Mouse (Mus musculus) lung, postnatal 0 days (tissue): Measurements from ENCODE around the gene Pias1.

Experiments used
- CTCF ChIP-seq: IDR thresholded peaks from 2 replicates; pipeline ENCODE4 v1.5.1; 2016; ENCODE audit warnings: antibody characterized with exemption, mild to moderate bottlenecking
- EP300 ChIP-seq: IDR thresholded peaks from 2 replicates; pipeline ENCODE4 v1.6.1; 2016; ENCODE audit warnings: antibody characterized with exemption, mild to moderate bottlenecking, control low read depth

DNA sequence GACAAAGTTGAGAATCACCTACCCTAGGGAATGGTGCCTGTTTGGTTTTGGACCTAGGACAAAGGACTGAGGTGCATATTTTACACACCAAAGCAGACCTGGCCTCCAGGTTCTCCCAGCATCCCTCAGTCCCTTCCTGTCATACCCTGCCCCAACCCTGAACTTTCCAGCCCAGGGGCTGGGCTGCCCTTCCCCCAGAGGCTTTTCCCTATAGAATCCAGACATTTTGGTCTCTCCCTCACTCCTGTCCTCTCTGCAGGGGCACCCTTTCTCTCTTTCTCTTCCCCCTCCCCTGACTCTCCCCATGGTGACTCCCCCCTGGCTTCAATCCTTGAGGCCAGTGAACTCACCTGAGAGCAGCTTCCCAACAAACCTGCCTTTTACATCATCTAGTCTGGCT is 117.0 kb downstream of the Pias1 start:
- TF ChIP-seq CTCF (no peak), EP300 (no peak)
